Mouse (Mus musculus) mature B cell (primary cell): ENCODE measurements around the gene Ube2o.

ENCODE experiments used
- in situ Hi-C: fragments of 300-500 bp; cut with MboI; formaldehyde crosslinking; loops from 2 replicates; pipeline ENCODE4 v1.14.3; 2019

Ube2o gene

GRCm38 (mm10) chr11:116580711-116581375 is 404 bp downstream of the Ube2o start:
- in situ Hi-C loops = no loop called here

DNA sequence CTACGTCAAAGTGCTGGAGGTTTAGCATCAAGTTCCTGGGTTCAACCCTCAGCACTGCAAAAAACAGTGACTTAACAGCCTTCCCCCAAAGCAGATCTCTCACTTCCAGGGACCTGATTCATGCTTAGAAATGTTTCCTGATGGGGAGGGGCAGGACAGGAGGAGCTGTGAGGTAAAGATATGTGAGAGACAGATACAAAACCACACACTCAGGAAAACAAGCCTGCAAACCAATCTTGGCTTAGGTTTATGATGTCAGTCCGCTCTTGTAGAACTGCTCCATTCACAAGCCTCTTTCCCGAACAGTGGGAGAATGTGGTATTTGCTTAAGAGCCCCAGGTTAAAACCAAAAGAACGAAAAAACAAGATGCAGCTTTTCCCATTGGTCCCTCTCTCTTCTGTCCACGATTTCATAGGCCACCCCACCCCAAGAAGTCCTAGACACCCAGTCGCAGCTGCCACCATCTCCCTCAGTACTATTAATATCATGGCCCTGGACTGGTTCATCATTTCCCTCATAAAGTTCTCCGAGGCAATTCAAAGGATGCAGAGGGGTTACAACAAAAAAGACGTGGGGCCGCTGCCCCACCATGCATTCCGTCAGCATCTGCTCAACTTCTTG is 1.1 kb downstream of the Ube2o start:
- in situ Hi-C loops = no loop called here

DNA sequence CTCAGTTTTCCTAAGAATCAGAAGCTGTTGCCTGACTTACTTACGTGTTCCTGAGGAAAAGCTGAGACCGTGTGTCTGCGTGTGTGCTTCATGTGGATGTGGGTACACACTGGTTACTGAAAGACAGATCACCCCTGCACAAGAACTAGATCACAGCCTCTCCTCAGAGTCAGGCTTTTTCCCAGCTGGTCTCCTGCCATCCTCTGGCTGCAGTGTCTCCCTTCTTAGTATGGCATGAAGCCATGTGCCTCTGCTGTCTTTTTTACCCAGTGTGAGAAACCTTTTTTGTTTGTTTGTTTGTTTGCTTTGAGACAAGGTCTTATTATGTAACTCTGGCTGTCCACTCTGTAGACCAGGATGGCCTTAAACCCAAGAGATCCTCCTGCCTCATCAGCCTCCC is 2.0 kb downstream of the Ube2o start:
- in situ Hi-C loops = no loop called here

DNA sequence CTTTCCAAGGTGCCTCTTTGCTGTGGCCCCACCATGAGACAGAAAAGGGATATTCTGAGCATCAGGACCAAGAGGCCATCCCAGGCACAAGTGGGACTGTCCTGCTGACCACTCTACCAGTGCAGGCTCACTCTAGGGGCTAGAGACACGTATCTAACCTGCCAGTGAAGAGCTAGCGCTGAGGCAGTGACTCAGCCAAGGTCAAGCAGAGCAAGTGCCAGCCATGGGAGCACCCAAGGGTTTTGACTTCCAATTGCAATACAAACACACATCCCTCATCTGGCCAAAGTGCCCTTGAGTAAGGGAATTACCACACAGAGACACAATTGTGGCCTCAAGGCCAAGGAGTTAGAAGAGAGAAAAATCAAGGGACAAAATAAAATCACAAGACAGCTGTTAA is 5.9 kb downstream of the Ube2o start:
- in situ Hi-C loops = no loop called here

GRCm38 (mm10) chr11:116574982-116575381 is 6.3 kb downstream of the Ube2o start:
- in situ Hi-C loops = no loop called here

DNA sequence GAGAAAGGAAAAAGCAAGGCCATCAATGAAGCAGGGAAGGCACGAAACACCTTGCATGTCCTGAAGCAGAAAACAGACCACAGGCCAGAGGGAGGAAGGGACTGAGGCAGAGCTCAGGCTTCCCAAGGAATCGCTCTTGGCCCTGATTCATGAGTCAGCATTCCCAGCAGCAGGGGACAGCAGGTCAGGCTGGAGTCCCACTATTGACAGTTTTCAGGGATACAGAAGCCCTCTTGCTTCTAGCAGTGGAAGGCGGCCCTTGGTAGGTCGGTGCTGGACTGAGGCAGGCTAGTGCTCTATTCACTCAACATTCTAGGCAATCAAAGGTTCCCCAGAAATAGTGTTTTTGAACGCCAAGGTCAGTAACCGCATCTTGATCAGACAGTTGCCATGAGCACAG is 6.8 kb downstream of the Ube2o start:
- in situ Hi-C loops = no loop called here

- in situ Hi-C loops = no loop called here
Observed at GRCm38 (mm10) chr11:116572756-116573543, 8.3 kb downstream of the Ube2o start.

DNA sequence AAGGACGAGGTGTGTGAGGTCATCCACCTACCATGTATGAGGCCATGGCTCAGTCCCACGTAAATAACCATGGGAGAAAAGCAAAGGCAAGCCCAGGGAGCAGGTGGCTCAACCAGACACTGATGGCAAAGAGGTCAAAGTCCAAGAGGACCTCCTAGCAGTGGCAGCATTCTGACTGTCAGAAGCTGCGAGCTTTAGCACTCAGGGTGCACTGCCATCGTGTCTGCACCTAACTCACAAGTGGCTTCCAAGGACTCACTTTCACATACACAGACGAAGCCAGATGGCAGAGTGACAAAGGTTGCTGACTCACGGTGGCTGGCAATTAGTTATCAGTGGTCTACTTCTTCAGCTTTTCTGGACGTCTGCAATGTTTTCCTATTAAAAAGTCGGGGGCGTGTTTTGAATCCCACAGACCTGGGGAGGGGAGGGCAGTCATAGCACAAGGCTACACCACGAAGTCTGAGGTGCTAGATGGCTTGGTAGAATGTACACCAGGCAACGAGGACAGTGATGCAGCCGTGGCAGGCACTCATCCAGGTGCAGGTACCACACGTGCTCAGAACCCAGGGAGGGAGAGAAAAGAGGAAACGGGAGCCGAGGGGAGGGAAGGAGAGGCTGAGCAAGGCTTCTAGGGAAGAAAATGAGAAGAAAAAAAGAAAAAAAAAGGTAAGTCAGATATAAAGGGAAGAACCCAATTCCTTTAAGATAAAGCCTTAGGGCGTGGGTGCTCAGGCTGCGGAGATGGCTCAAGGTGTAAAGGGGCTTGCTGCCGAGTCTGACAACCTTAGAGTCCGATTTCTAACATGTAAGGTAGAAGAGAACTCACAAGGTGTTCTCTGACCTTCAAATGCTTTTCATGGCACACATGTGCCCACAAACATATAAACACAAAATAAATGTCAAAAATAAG is 9.2 kb downstream of the Ube2o start:
- in situ Hi-C loops = no loop called here

DNA sequence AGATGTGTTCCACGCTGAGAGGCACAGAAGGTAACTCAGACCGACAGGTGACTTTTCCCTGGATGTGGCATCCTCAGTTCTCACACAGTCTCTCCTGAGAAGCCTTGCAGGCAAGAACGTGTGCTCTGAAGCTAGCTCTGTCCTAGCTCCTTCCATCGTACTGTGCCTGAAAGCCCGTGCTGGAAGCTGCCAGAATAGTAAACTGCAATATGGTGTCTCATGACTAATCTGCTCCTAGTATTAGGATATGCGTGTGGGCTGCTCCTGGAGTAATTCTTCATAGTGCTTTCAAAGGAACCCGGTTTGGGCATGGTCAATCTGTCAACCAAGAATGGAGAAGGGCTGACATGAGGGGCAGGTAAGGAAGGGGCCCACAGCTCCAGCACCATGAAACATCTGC is 10.4 kb downstream of the Ube2o start:
- in situ Hi-C loops = no loop called here

- in situ Hi-C loops = no loop called here
Observed at GRCm38 (mm10) chr11:116567531-116567930, 13.7 kb downstream of the Ube2o start.

GRCm38 (mm10) chr11:116565283-116566041 is 15.8 kb downstream of the Ube2o start:
- in situ Hi-C loops = no loop called here

DNA sequence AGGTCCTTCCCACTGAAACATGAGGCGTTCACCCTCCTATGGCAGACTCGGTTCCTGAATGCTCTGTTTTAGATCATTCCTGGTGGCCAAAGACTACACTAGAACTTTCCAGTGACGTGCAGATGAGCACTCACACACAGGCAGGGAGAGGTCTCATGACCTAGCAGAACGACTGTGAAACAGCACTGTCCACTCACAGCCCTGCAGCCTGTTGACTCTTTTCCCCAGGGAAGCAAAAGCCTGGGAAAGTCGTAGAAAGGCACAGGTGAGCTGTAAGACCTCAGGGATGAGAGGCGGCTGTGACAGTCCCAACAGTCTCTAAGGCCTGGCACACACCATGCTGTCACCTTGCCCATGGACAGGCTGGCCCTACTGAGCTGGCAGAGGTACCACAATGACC is 24.9 kb downstream of the Ube2o start:
- in situ Hi-C loops = no loop called here

GRCm38 (mm10) chr11:116555572-116555971 is 25.7 kb downstream of the Ube2o start:
- in situ Hi-C loops = no loop called here

GRCm38 (mm10) chr11:116554171-116554878 is 26.9 kb downstream of the Ube2o start:
- in situ Hi-C loops = no loop called here

DNA sequence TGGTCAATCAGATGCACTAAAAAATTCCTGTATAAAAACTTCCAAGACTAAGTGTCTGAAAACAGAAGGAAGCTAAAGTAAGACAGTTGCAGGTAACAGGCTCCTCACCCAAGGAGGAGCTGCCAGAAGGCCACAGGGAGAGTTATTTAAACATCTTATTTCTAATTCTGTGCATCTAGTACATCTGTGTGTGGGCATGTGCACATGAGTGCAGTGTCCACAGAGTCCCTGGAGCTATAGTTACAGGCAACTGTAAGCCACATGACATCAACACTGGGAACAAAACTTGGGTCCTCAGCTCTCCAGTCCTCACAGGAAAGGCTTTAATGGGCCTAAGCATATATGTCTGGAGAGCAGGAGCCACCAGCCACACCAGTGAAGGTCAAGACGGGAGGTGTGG is 29.1 kb downstream of the Ube2o start:
- in situ Hi-C loops = no loop called here

GRCm38 (mm10) chr11:116550748-116551147 is 30.5 kb downstream of the Ube2o start:
- in situ Hi-C loops = no loop called here

DNA sequence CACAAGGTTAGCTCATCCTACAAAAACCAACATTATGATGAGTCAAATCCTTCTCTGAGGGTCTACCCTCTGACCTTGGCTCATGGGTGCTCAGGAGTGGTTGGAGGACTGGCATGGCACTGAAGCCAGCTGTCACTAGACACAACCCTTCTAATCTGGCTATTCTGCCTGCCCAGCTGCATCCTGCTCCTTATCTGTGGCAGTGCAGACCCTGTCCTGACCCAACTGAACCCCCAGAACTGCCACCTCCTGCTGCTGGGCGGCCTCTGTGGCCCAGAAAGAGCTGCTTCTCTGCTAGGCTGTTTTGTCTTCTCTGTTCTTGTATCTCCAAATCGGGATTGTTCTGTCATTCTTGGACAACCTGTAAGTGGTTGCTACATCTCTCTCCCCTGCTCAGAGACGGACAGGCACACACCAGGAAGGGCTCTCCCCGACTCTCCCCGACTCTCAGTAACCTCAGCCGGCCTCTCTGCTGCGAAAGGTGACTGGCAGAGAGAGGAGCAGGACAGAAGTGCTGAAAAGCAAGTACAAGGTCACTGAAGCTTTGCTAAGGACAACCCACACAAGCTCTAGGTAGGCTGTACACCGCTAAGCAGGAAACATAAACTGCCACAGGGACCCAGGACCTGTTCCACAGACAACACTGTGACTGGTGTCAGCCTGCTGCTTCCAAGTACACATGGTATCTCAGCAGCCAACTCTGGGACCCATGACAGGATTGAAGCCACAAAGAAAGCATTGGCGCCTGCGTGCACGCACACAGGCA is 31.8 kb downstream of the Ube2o start:
- in situ Hi-C loops = no loop called here

- in situ Hi-C loops = no loop called here
Observed at GRCm38 (mm10) chr11:116548780-116549179, 32.5 kb downstream of the Ube2o start.

GRCm38 (mm10) chr11:116547296-116548060 is 33.8 kb downstream of the Ube2o start:
- in situ Hi-C loops = no loop called here
